Mouse (Mus musculus): ENCODE measurements around the gene B4galt3. TPM values are rescaled to one million over a fixed set of nuclear protein-coding genes. Genes with fewer than 3 reads are reported as not detected.
A peak's percentile ranks its signal among the peaks of the same experiment; 100 is the strongest.
"Not testable (repeated sequence)": the region's sequence is repeated elsewhere in the genome, so short reads cannot be mapped to it uniquely, and the experiment has no call there.

The B4galt3 gene
- polyA plus RNA-seq, 1 experiment from 2014 or later = 101 TPM

DNA sequence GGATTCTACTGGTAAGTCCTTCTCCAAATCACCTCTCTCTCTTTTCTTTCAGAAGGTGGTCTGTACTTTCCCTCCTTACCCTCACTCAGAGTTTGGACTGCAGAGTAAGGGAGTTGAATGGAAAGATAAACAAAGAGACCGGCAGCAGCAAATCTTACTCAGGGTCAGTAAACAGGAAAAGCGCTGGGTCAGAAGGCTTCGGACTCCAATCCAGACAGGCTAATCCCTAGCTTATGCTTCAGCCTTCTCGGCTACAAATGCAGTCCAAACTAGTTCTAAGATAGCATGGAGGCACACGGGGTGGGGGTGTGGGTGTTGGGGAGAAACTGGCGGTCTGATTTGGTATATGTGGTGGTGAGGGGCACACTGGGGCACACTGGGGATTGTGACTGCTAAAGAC is 32.7 kb upstream of the B4galt3 start:
- Histone ChIP-seq H3K4me3 (ENCODE audit: low read length) (no peak overlapping the region), H3K4me1 (ENCODE audit: control insufficient read depth, insufficient read depth, low read depth, low read length) (no peaks in the 10 kb centered on the region), H3K27me3 (replicated peaks; ENCODE audit: control insufficient read depth, insufficient read depth, low read length) (no peaks in the 10 kb centered on the region), H3K27ac (ENCODE audit: low read depth, low read length) (no peak overlapping the region), H3K4me2 (ENCODE audit: low read length) (no peak overlapping the region), H3K9ac (ENCODE audit: low read depth, low read length) (no peak overlapping the region), H3K36me3 (ENCODE audit: control insufficient read depth, insufficient read depth, low read length) (peaks cover 61% of the 10 kb centered on the region), H3K9me3 (ENCODE audit: control insufficient read depth, low read length) (no peaks in the 10 kb centered on the region)
- ATAC-seq = no peak
- WGBS = 90% methylated on average over 6 of the region's 6 CpGs

DNA sequence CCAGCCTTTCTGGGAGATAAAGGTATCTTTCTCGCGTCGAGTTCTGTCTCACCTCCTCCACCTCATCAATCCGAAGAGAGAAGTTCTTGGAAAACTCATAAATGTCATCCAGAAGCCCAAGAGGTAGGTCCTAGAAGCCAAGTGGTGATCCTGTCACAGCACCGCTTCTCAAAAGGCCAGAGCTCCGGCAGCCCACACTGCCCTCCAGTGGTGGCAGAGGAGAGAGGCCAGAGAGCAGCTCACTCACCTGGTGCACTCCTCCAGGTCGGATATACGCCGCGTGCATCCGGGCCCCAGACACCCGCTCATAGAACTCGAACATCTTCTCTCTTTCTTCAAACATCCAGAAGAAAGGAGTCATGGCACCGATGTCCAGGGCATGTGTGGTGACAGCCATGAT is 31.7 kb upstream of the B4galt3 start:
- WGBS = 68% methylated on average over 14 of the region's 14 CpGs
- Histone ChIP-seq H3K4me1 (ENCODE audit: control insufficient read depth, insufficient read depth, low read depth, low read length) (no peaks in the 10 kb centered on the region), H3K27ac (ENCODE audit: low read depth, low read length) (no peak overlapping the region), H3K9me3 (ENCODE audit: control insufficient read depth, low read length) (no peaks in the 10 kb centered on the region), H3K27me3 (replicated peaks; ENCODE audit: control insufficient read depth, insufficient read depth, low read length) (no peaks in the 10 kb centered on the region), H3K9ac (ENCODE audit: low read depth, low read length) (no peak overlapping the region), H3K36me3 (ENCODE audit: control insufficient read depth, insufficient read depth, low read length) (peaks cover 66% of the 10 kb centered on the region), H3K4me2 (ENCODE audit: low read length) (no peak overlapping the region), H3K4me3 (ENCODE audit: low read length) (no peak overlapping the region)
- no peak for ATAC-seq

- H3K4me1 ChIP-seq (ENCODE audit: control insufficient read depth, insufficient read depth, low read depth, low read length) = no peaks in the 10 kb centered on the region
- no peak overlapping the region for H3K4me3 ChIP-seq (ENCODE audit: low read length)
- H3K27ac ChIP-seq (ENCODE audit: low read depth, low read length) = no peak overlapping the region
- H3K9ac ChIP-seq (ENCODE audit: low read depth, low read length) = no peak overlapping the region; the same call in 1 of the 2 replicates
- no peak overlapping the region for H3K4me2 ChIP-seq (ENCODE audit: low read length)
- peaks cover 54% of the 10 kb centered on the region for H3K36me3 ChIP-seq (ENCODE audit: control insufficient read depth, insufficient read depth, low read length)
- no peaks in the 10 kb centered on the region for H3K27me3 ChIP-seq (replicated peaks; ENCODE audit: control insufficient read depth, insufficient read depth, low read length)
- no peak for ATAC-seq
- H3K9me3 ChIP-seq (ENCODE audit: control insufficient read depth, low read length) = no peaks in the 10 kb centered on the region
- whole genome bisulfite sequencing = 78% methylated on average over 15 of the region's 15 CpGs
Measured at GRCm38 (mm10) chr1:171239992-171240744, 30.0 kb upstream of the B4galt3 start.

DNA sequence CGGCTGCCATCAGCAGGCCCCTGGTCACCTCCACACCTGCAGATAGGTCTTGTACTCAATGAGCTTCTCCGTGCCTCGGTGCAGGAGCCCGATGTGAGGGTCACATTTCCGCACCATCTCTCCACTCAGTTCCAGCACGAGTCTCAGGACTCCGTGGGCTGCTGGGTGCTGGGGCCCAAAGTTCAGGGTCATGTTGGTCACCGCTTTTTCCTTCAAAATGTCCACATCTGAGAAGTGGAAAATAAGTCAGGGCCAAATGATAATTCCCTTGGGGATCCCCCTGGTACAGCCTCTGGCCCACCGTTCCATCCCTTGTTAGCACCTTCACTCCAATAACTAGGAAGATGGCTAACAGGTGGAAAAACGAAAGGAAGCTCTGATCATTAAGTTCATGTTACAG is 29.2 kb upstream of the B4galt3 start:
- 93% methylated on average over 10 of the region's 10 CpGs for WGBS
- Histone ChIP-seq H3K9ac (ENCODE audit: low read depth, low read length) (no peak overlapping the region; the same call in 1 of the 2 replicates), H3K4me2 (ENCODE audit: low read length) (no peak overlapping the region), H3K4me3 (ENCODE audit: low read length) (no peak overlapping the region), H3K27me3 (replicated peaks; ENCODE audit: control insufficient read depth, insufficient read depth, low read length) (no peaks in the 10 kb centered on the region), H3K27ac (ENCODE audit: low read depth, low read length) (no peak overlapping the region), H3K4me1 (ENCODE audit: control insufficient read depth, insufficient read depth, low read depth, low read length) (peaks cover 4% of the 10 kb centered on the region), H3K36me3 (ENCODE audit: control insufficient read depth, insufficient read depth, low read length) (peaks cover 48% of the 10 kb centered on the region), H3K9me3 (ENCODE audit: control insufficient read depth, low read length) (no peaks in the 10 kb centered on the region)
- ATAC-seq = no peak

GRCm38 (mm10) chr1:171241952-171242351 is 28.2 kb upstream of the B4galt3 start:
- H3K9ac ChIP-seq (ENCODE audit: low read depth, low read length); H3K27me3 ChIP-seq (replicated peaks; ENCODE audit: control insufficient read depth, insufficient read depth, low read length); H3K27ac ChIP-seq (ENCODE audit: low read depth, low read length); ATAC-seq; H3K4me2 ChIP-seq (ENCODE audit: low read length); H3K9me3 ChIP-seq (ENCODE audit: control insufficient read depth, low read length); H3K4me3 ChIP-seq (ENCODE audit: low read length); H3K4me1 ChIP-seq (ENCODE audit: control insufficient read depth, insufficient read depth, low read depth, low read length): not testable (repeated sequence)
- WGBS = 84% methylated on average over 12 of the region's 12 CpGs
- peaks cover 41% of the 10 kb centered on the region for H3K36me3 ChIP-seq (ENCODE audit: control insufficient read depth, insufficient read depth, low read length)

- Histone ChIP-seq H3K9me3 (ENCODE audit: control insufficient read depth, low read length) (no peaks in the 10 kb centered on the region), H3K9ac (ENCODE audit: low read depth, low read length) (no peak overlapping the region), H3K27ac (ENCODE audit: low read depth, low read length) (no peak overlapping the region), H3K4me2 (ENCODE audit: low read length) (no peak overlapping the region), H3K4me3 (ENCODE audit: low read length) (no peak overlapping the region), H3K4me1 (ENCODE audit: control insufficient read depth, insufficient read depth, low read depth, low read length) (peaks cover 17% of the 10 kb centered on the region), H3K36me3 (ENCODE audit: control insufficient read depth, insufficient read depth, low read length) (peaks cover 13% of the 10 kb centered on the region), H3K27me3 (replicated peaks; ENCODE audit: control insufficient read depth, insufficient read depth, low read length) (no peaks in the 10 kb centered on the region)
- no peak for ATAC-seq
- WGBS = 93% methylated on average over 8 of the region's 8 CpGs
Measured at GRCm38 (mm10) chr1:171245353-171245752, 24.8 kb upstream of the B4galt3 start.

DNA sequence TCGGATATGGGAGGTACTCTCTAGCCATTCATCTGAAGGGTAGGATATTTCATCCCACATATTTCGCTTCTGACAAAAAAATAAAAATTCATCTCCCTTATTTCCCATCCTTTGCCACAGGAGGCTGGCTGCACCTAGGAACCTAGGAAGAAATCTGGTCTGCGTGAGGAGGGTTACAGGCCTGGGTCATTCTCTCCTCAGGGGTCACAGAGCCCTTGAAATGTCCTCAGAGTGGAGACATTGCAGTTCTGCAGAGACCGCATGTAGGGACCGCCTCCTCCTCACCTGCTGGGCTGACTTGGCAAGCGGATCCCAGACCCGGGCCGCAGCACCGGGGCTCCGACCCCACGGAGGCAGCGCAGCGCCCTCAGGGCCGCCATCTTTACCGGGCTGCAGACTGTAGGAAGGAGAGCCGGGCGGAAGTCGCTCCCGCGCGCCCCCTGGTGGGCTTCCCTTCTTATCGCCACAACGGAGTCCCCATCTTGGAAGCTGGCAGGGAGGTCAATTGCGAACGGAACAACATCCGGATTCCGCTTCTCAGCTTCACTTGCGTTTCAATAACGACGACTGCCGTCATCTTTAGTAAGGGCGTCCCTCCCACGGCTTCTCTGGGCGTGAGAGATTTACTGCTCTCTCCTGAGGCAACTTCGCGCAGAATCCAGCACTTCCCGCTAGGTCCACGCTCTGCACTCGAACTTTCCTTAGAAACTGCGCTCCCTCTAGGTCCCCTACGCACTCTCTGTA is 23.2 kb upstream of the B4galt3 start:
- H3K4me1 ChIP-seq (ENCODE audit: control insufficient read depth, insufficient read depth, low read depth, low read length) = peaks cover 32% of the 10 kb centered on the region
- H3K4me3 ChIP-seq (ENCODE audit: low read length) = peak overlapping the region; percentile 72
- no peaks in the 10 kb centered on the region for H3K27me3 ChIP-seq (replicated peaks; ENCODE audit: control insufficient read depth, insufficient read depth, low read length)
- WGBS = under 1% methylated on average over 41 of the region's 41 CpGs
- H3K9me3 ChIP-seq (ENCODE audit: control insufficient read depth, low read length) = no peaks in the 10 kb centered on the region
- H3K4me2 ChIP-seq (ENCODE audit: low read length) = peak overlapping the region; percentile 73
- H3K27ac ChIP-seq (ENCODE audit: low read depth, low read length) = peak overlapping the region; percentile 77
- H3K9ac ChIP-seq (ENCODE audit: low read depth, low read length) = peak overlapping the region; percentile 93
- H3K36me3 ChIP-seq (ENCODE audit: control insufficient read depth, insufficient read depth, low read length) = peaks cover 5% of the 10 kb centered on the region; the same call in 1 of the 2 replicates
- ATAC-seq = peak; percentile 95

DNA sequence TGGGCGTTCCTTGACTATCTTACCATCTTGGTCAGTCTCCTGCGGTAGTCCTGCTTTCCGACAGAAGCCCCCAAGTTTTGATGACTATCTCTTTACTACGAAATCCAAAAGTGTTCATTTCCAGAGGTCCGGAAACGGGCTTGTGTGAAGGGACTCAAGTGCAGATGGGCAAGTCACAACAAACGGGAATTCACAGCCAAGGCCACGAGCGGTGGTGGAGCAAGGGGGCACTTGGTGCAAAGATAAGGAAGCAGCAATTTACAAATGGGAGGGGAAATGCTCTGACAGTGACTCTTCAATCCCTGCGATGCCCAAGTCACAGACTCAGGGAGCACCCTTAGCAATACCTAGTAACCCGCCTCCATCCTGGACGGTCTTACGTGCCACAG is 22.7 kb upstream of the B4galt3 start:
- Histone ChIP-seq H3K9me3 (ENCODE audit: control insufficient read depth, low read length) (no peaks in the 10 kb centered on the region), H3K4me1 (ENCODE audit: control insufficient read depth, insufficient read depth, low read depth, low read length) (peaks cover 36% of the 10 kb centered on the region), H3K9ac (ENCODE audit: low read depth, low read length) (peak overlapping the region; percentile 64), H3K4me2 (ENCODE audit: low read length) (peak overlapping the region; percentile 66), H3K4me3 (ENCODE audit: low read length) (peak overlapping the region; percentile 72), H3K27ac (ENCODE audit: low read depth, low read length) (peak overlapping the region; percentile 72), H3K36me3 (ENCODE audit: control insufficient read depth, insufficient read depth, low read length) (peaks cover 4% of the 10 kb centered on the region; the same call in 1 of the 2 replicates), H3K27me3 (replicated peaks; ENCODE audit: control insufficient read depth, insufficient read depth, low read length) (no peaks in the 10 kb centered on the region)
- ATAC-seq = peak; percentile 3
- WGBS = 13% methylated on average over 13 of the region's 13 CpGs

GRCm38 (mm10) chr1:171247916-171248315 is 22.2 kb upstream of the B4galt3 start:
- no peaks in the 10 kb centered on the region for H3K27me3 ChIP-seq (replicated peaks; ENCODE audit: control insufficient read depth, insufficient read depth, low read length)
- H3K27ac ChIP-seq (ENCODE audit: low read depth, low read length) = no peak overlapping the region
- no peaks in the 10 kb centered on the region for H3K36me3 ChIP-seq (ENCODE audit: control insufficient read depth, insufficient read depth, low read length)
- no peak overlapping the region; the same call in 1 of the 2 replicates for H3K9ac ChIP-seq (ENCODE audit: low read depth, low read length)
- no peaks in the 10 kb centered on the region for H3K9me3 ChIP-seq (ENCODE audit: control insufficient read depth, low read length)
- 30% methylated on average over 4 of the region's 4 CpGs for WGBS
- H3K4me1 ChIP-seq (ENCODE audit: control insufficient read depth, insufficient read depth, low read depth, low read length) = peaks cover 39% of the 10 kb centered on the region
- peak overlapping the region; percentile 66 for H3K4me2 ChIP-seq (ENCODE audit: low read length)
- no peak for ATAC-seq
- H3K4me3 ChIP-seq (ENCODE audit: low read length) = no peak overlapping the region

All from hindbrain, embryonic 16.5 days (tissue).